Mouse (Mus musculus): Measurements from ENCODE around the gene Nav2.

- TF ChIP-seq MAX (IDR thresholded peaks at IDR 0.05; ENCODE audit: low read length) (no peak), POLR2AphosphoS2 (IDR thresholded peaks at IDR 0.05; ENCODE audit: low read length) (no peak), SIN3A (IDR thresholded peaks at IDR 0.05; ENCODE audit: low read length) (no peak), GATA1 (IDR thresholded peaks at IDR 0.05; ENCODE audit: low read depth, low read length) (no peak), NELFE (IDR thresholded peaks at IDR 0.05; ENCODE audit: low read depth, low read length) (no peak), CTCF (IDR thresholded peaks at IDR 0.05 in 2 of 3, conservative IDR thresholded peaks at IDR 0.05 in 1 of 3; ENCODE audit: control insufficient read depth in 1 of 3, insufficient read depth in 1 of 3, low read depth in 2 of 3, low read length in 3 of 3, poor library complexity in 1 of 3, severe bottlenecking in 1 of 3) (no peak)
These were observed 174.2 kb downstream of the Nav2 start for GRCm38 (mm10) chr7:49082585-49083165.

Data from MEL (cell line).